Mouse (Mus musculus): ENCODE results near the gene Gpr152.
"Not testable (repeated sequence)": the region's sequence is repeated elsewhere in the genome, so short reads cannot be mapped to it uniquely, and the experiment has no call there.

The Gpr152 gene

DNA sequence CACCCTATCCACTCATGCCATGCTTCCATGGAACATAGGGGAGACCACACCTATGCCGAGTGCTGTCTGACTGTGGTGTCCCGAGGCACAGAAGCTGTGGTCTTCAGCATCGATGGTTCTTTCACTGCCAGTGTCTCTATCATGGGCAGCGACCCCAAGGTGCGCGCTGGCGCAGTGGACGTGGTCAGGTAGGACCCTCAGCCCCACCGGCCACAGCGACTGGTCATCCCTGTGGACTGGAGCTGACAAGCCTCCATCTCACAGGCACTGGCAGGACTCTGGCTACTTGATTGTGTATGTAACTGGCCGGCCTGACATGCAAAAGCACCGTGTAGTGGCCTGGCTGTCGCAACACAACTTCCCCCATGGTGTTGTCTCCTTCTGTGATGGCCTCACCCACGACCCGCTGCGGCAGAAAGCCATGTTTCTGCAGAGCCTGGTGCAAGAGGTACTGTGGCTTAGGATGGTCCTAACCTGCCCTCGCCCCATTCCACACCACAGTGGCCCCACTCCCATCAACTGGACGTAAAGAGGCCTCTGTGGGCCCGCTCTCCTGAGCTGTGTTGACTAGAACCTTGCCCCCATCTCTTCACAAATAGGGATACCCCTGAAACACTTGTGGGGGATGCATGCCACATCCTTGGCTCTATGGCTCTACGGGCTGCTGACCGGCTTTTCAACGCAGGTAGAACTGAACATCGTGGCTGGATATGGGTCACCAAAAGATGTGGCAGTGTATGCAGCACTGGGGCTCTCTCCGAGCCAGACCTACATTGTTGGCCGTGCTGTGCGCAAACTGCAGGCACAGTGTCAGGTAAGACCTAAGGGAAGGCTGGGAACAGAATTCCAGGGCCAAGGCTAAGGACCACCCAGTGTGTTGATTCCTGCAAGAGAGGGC lies 27.3 kb upstream of the Gpr152 start:
- DNase-seq (ENCODE audit: low spot score in 2 of 2): peak in 1 of 2 experiments; percentile 73

GRCm38 (mm10) chr19:4113186-4113805 lies 26.3 kb upstream of the Gpr152 start:
- peak; percentile 89 to 92 for DNase-seq (ENCODE audit: low spot score in 2 of 2)

GRCm38 (mm10) chr19:4113806-4114230 lies 25.8 kb upstream of the Gpr152 start:
- peak; percentile 66 to 80 for DNase-seq (ENCODE audit: low spot score in 2 of 2)

- no peak for DNase-seq (ENCODE audit: low spot score in 2 of 2)
Measured at GRCm38 (mm10) chr19:4114551-4114950, 25.0 kb upstream of the Gpr152 start.

GRCm38 (mm10) chr19:4115144-4115543 lies 24.4 kb upstream of the Gpr152 start:
- no peak for DNase-seq (ENCODE audit: low spot score in 2 of 2)

- DNase-seq (ENCODE audit: low spot score in 2 of 2): no peak
Measured at GRCm38 (mm10) chr19:4115816-4116215, 23.8 kb upstream of the Gpr152 start.

GRCm38 (mm10) chr19:4117006-4117405 lies 22.6 kb upstream of the Gpr152 start:
- DNase-seq (ENCODE audit: low spot score in 2 of 2): no peak

DNA sequence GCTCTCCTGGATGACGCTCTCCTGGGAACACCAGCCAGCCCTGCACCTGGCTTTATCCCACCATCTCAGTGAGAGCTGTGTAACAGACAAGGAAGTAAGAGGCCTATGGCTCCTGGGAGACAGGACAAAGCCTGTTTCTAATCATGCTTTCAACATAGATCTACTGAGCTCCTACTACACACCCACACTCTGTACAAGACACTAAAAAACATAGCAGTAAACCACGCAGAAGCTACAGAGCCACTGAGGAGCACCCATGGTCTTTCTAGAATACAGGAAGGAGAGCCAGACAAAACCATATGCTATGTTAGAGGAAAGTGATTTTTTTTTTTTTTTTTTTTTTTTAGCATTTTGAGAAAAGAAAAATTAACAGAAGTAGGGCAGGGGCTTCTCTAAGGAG lies 21.2 kb upstream of the Gpr152 start:
- no peak for DNase-seq (ENCODE audit: low spot score in 2 of 2)

GRCm38 (mm10) chr19:4119716-4120487 lies 19.7 kb upstream of the Gpr152 start:
- DNase-seq (ENCODE audit: low spot score in 2 of 2): no peak

GRCm38 (mm10) chr19:4120496-4120895 lies 19.1 kb upstream of the Gpr152 start:
- DNase-seq (ENCODE audit: low spot score in 2 of 2): no peak

- DNase-seq (ENCODE audit: low spot score in 2 of 2): peak; percentile 97 to 98
Measured at GRCm38 (mm10) chr19:4121097-4121805, 18.3 kb upstream of the Gpr152 start.

DNA sequence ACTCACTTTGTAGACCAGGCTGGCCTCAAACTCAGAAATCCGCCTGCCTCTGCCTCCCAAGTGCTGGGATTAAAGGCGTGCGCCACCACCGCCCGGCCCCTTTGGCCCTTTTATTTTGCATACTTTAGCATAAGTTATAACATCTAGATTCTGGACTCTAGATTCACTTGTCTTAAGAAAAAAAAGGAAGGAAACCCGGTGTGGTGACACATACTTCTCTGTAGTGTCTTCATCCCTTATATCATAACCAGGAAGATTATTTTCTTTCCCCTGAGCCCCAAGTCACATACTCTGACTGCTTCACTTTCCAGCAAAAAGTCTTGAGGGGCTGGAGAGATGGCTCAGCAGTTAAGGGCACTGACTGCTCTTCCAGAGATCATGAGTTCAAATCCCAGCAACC lies 17.7 kb upstream of the Gpr152 start:
- DNase-seq (ENCODE audit: low spot score in 2 of 2): not testable (repeated sequence)

DNA sequence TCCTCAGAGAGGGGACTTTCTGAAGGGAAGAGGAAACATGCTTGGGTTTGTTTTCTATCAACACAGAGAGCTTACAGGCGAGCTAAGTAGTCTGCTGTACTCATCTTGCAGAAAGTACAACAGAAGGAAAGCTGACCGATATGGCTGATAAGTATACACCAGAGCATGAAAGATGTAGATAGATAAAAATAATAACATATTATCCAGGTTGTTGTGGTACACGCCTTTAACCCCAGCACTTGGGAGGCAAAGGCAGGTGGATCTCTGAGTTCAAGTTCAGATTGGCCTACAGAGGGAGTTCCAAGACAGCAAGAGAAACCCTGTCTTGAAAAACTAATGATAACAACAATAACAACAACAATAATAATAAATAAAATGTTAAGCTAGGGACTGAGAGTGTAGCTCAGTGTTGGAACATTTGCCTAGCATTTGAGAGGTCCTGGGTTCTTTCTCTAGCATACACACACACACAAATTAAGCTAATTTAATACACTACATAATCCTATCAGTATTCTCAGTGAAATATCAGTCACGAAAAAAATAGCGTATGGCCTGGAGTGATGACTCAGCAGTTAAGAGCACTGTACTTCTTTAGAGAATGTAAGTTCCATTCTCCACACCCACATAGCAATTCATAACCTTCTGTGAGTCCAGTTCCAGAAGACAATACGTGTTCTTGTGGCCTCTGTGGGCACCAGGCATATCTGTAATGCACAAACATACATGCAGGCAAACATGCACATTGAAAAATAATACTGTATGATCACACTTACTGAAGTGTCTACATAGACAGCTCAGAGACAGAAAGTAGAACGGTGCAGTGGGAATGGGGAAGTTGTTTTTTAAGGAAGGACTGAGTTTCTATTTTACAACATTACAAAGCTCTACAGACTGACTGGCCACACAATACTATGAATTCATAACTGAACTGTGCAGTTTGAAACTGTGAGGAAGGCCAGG lies 16.9 kb upstream of the Gpr152 start:
- DNase-seq (ENCODE audit: low spot score in 2 of 2): no peak

DNA sequence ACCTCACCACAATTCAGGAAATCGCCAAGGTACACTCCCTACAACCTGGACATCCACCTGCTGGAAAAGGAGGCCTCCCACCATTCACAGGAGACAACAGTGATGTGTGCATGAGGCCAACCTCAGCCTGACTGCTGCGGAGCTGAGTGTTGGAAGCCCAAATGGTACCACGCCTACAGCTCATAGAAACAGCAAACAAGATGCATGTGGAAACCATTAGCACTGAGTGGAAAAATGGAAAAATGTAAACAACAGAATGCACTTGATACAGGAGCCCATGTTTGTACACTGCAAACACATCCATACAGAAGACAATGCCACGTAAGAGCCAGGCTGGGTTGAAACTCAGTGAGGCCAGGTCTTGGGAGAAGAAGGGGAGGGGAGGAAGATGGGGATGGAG lies 15.2 kb upstream of the Gpr152 start:
- DNase-seq (ENCODE audit: low spot score in 2 of 2): no peak

DNA sequence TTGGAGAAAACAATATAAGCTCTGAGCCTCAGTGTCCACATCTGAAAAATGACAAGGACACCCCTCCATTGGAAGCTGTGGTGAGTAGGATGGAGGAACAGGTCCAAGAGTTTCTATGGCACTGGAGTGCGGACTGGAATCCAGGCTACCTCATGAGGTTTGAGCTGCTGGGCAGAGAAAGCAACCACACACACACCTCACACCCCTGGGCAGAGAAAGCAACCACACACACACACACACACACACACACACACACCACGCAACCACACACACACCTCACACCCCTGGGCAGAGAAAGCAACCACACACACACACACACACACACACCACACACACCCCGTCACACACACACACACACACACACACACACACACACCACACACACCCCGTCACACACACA lies 14.3 kb upstream of the Gpr152 start:
- not testable (repeated sequence) for DNase-seq (ENCODE audit: low spot score in 2 of 2)

GRCm38 (mm10) chr19:4125741-4126696 lies 13.6 kb upstream of the Gpr152 start, which contains the start of gene Aip:
TSS of gene Aip (minus strand) at chr19:4125858.
- peak; percentile 99 for DNase-seq (ENCODE audit: low spot score in 2 of 2)

DNA sequence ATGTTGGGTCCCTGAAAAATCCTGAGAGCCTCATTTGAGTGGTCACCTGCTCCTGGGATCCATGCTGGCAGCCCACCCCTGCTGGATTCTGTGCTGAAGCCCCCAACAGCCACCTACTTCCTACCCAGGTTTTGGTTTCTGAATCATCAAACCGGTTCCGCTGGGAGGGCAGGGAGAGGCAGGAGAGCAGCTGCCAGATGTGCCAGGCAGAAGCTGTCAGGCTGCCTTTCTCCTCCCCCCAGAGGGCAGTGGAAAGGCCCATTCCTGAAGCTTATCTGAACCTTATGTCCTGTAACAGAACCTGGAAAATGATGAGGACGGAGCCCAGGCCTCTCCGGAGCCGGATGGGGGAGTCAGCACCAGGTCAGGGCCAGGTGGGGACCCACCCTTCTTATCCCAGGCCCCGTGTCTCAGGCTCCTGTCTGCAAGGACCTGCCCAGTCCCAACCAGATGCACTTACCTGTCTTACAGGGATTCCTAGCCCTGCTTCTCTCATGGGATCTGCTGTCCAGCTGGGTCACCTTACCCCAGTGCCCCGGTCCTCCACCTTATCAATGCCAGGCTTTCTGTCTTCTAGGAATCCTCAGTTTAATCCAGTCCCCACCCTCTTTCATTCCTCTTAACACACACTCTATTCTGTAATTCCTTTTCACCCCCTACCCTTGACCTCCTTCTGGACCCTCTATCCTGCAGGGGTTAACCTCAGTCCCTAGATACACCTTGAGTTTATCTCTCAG lies 12.7 kb upstream of the Gpr152 start:
- DNase-seq (ENCODE audit: low spot score in 2 of 2): no peak

GRCm38 (mm10) chr19:4129462-4129861 lies 10.1 kb upstream of the Gpr152 start:
- DNase-seq (ENCODE audit: low spot score in 2 of 2): no peak

DNA sequence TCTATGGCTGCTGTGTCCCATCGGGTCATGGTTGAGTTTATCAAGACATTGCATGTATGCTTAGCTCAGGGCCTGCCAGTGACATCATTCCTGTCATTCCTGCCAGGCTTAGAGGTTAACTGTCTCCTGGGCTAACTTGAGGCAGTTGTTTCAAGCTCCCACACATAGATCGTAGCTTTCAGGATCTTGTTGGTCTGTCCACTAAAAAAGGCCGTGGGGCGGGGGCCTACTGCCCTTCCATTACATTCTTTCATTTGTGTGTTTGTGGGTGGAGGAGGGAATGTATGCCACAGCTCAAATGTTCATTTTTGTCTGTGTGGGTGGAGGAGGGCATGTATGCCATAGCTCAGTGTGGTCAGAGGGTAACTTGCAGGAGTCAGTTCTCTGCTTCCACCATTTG lies 9.5 kb upstream of the Gpr152 start:
- DNase-seq (ENCODE audit: low spot score in 2 of 2): no peak

All from spleen, postnatal 4 days (tissue).